Mouse (Mus musculus): ENCODE data around the gene Arhgap45.

Arhgap45 gene

GRCm38 (mm10) chr10:80080396-80081070 is 64.1 kb downstream of the Arhgap45 start:
- DNase-seq (ENCODE audit: extremely low spot score, low read depth, low spot score) = no peak
